Mouse (Mus musculus) lung, adult 2 months (tissue): ENCODE data around the gene Ddx52.

Source experiments
- CTCF ChIP-seq: fragments of 200-500 bp; IDR thresholded peaks from 2 replicates; pipeline ENCODE4 v1.5.1; 2011; ENCODE audit warnings: mild to moderate bottlenecking, low read length, control low read depth; ENCODE audit not compliant: insufficient read depth
- POLR2A ChIP-seq: fragments of 200-500 bp; IDR thresholded peaks from 2 replicates; pipeline ENCODE4 v1.6.1; 2011; ENCODE audit warnings: low read depth, mild to moderate bottlenecking, control low read depth, low read length, borderline replicate concordance; ENCODE audit errors: extremely low read depth

- no peak for TF ChIP-seq POLR2A
- TF ChIP-seq CTCF: no peak
Observed at GRCm38 (mm10) chr11:83991701-83992100, 49.8 kb downstream of the Ddx52 start.
